Mouse (Mus musculus): ENCODE measurements around the gene Fam76a. TPM values are rescaled to one million over a fixed set of nuclear protein-coding genes. Genes with fewer than 3 reads are reported as not detected.

The Fam76a gene
- 19.6 and 20.7 TPM in 2 replicates for polyA plus RNA-seq (2012; rRNA removed)

GRCm38 (mm10) chr4:132922558-132923008 lies at the start of gene Fam76a:
Gene Fam76a, minus strand, starts transcription at chr4:132922558.

DNA sequence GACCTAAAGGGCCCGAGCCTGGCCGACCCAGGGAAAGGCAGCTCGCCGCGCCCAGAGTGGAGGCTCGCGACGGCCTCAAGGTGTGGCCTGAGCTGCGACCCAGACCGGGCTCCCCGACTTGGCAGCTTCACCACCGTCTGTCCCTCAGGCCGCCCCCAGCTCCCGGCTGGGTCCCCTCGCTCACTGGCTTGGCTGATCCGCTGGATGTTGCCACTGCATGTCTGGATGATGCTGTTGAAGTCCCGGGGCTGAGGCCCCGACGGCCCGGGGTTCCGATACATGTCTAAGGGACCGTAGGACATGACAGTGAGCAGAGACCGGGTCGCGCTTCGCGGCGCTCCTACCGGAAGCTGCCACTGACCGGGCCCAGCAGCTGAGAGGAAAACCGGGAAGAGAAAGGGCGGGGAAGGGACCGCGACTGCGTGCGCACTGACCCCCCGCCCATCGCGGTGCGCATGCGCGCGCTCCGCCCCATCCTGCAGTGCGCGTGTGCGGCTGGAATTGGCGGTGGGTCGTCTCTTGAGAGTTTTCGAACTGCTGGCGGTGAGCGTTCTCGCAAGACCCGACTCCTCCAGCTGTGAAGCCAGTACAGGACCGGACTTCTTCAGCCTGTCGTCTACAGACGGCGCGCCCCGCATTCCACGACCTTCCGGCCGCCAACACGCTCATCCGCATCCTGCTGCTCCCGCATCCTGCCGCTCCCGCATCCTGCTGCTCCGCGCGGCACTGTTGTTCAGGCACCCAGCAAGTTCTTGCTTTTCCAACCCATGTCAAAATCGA lies 38.1 kb downstream of the Fam76a start, which contains the start of gene Stx12:
TSS of gene Stx12 (minus strand) at position 446 of the 780 bp plus-strand sequence.

Other genes with a start within 250 kb of the Fam76a start
- 5.8 and 7.1 TPM in 2 replicates for gene Xkr8, start 190.0 kb downstream of the Fam76a start, polyA plus RNA-seq (2012; rRNA removed)
- gene Smpdl3b, start 165.3 kb downstream of the Fam76a start, polyA plus RNA-seq (2012; rRNA removed), result 1.6 and 2.5 TPM in 2 replicates
- 44.9 and 49.1 TPM in 2 replicates for gene Rpa2, start 154.2 kb downstream of the Fam76a start, polyA plus RNA-seq (2012; rRNA removed)
- gene Themis2, start 126.2 kb downstream of the Fam76a start, polyA plus RNA-seq (2012; rRNA removed), result 1.1 and 1.5 TPM in 2 replicates
- gene Ppp1r8, start 79.4 kb downstream of the Fam76a start, polyA plus RNA-seq (2012; rRNA removed), result 102 and 109 TPM in 2 replicates
- gene Stx12, start 38.0 kb downstream of the Fam76a start, polyA plus RNA-seq (2012; rRNA removed), result 104 and 111 TPM in 2 replicates
- gene Fgr, start 51.5 kb upstream of the Fam76a start, polyA plus RNA-seq (2012; rRNA removed), result 0.21 and 0.23 TPM in 2 replicates
- 22.6 and 26.7 TPM in 2 replicates for gene Ahdc1, start 88.7 kb upstream of the Fam76a start, polyA plus RNA-seq (2012; rRNA removed)
- 21.4 and 26.3 TPM in 2 replicates for gene Wasf2, start 207.9 kb upstream of the Fam76a start, polyA plus RNA-seq (2012; rRNA removed)

Data from central nervous system, embryonic 14 days (tissue).